Mouse (Mus musculus): Measurements from ENCODE around the gene Gm49333.
"Not testable (repeated sequence)": the region's sequence is repeated elsewhere in the genome, so short reads cannot be mapped to it uniquely, and the experiment has no call there.

Gene Gm49333

GRCm38 (mm10) chr16:20628871-20629391 is 17.5 kb downstream of the Gm49333 start:
- DNase-seq (ENCODE audit: low spot score), result no peak

- peak; percentile 28 for DNase-seq (ENCODE audit: low spot score)
Measured at GRCm38 (mm10) chr16:20629731-20630634, 18.6 kb downstream of the Gm49333 start, which contains the start of gene Ece2. Gene Ece2, plus strand, starts transcription at chr16:20629828.

- DNase-seq (ENCODE audit: low spot score), result no peak
Measured at GRCm38 (mm10) chr16:20637410-20637809, 26.0 kb downstream of the Gm49333 start.

- no peak for DNase-seq (ENCODE audit: low spot score)
Measured at GRCm38 (mm10) chr16:20638367-20638766, 27.0 kb downstream of the Gm49333 start.

GRCm38 (mm10) chr16:20642161-20642560 is 30.8 kb downstream of the Gm49333 start:
- DNase-seq (ENCODE audit: low spot score), result peak; percentile 75

GRCm38 (mm10) chr16:20643911-20644310 is 32.5 kb downstream of the Gm49333 start:
- DNase-seq (ENCODE audit: low spot score), result no peak

- peak; percentile 97 for DNase-seq (ENCODE audit: low spot score)
Measured at GRCm38 (mm10) chr16:20651076-20651946, 39.9 kb downstream of the Gm49333 start, which contains the start of gene Psmd2. Gene Psmd2, plus strand, starts transcription at chr16:20651652.

GRCm38 (mm10) chr16:20651947-20652310 is 40.5 kb downstream of the Gm49333 start:
- no peak for DNase-seq (ENCODE audit: low spot score)

- DNase-seq (ENCODE audit: low spot score), result no peak
Measured at GRCm38 (mm10) chr16:20653315-20653714, 41.9 kb downstream of the Gm49333 start.

- DNase-seq (ENCODE audit: low spot score), result no peak
Measured at GRCm38 (mm10) chr16:20657661-20658060, 46.3 kb downstream of the Gm49333 start.

GRCm38 (mm10) chr16:20668013-20668412 is 56.6 kb downstream of the Gm49333 start, which contains the start of gene Eif4g1:
Gene Eif4g1, plus strand, starts transcription at chr16:20668313.
- not testable (repeated sequence) for DNase-seq (ENCODE audit: low spot score)

GRCm38 (mm10) chr16:20670291-20670690 is 58.9 kb downstream of the Gm49333 start:
- DNase-seq (ENCODE audit: low spot score), result no peak

- DNase-seq (ENCODE audit: low spot score), result peak; percentile 33
Measured at GRCm38 (mm10) chr16:20671886-20672285, 60.5 kb downstream of the Gm49333 start.

GRCm38 (mm10) chr16:20672500-20672902 is 61.1 kb downstream of the Gm49333 start:
- DNase-seq (ENCODE audit: low spot score), result peak; percentile 97

GRCm38 (mm10) chr16:20672965-20673705 is 61.7 kb downstream of the Gm49333 start:
- DNase-seq (ENCODE audit: low spot score), result peak; percentile 75

- peak; percentile 75 for DNase-seq (ENCODE audit: low spot score)
Measured at GRCm38 (mm10) chr16:20673706-20674303, 62.4 kb downstream of the Gm49333 start.

GRCm38 (mm10) chr16:20675213-20675612 is 63.8 kb downstream of the Gm49333 start:
- no peak for DNase-seq (ENCODE audit: low spot score)

GRCm38 (mm10) chr16:20676702-20677101 is 65.3 kb downstream of the Gm49333 start:
- DNase-seq (ENCODE audit: low spot score), result peak; percentile 39

GRCm38 (mm10) chr16:20677380-20677779 is 66.0 kb downstream of the Gm49333 start:
- no peak for DNase-seq (ENCODE audit: low spot score)

- peak; percentile 98 for DNase-seq (ENCODE audit: low spot score)
Measured at GRCm38 (mm10) chr16:20677974-20678675, 66.7 kb downstream of the Gm49333 start.

All from adipocyte (in vitro differentiated cells).